Mouse (Mus musculus) liver, embryonic 14.5 days (tissue): ENCODE results near the gene Olfr1272.

Experiments
- CTCF ChIP-seq: IDR thresholded peaks from 2 replicates; pipeline ENCODE4 v1.5.1; 2016; ENCODE audit warnings: antibody characterized with exemption, low read depth, control low read depth
- EP300 ChIP-seq: IDR thresholded peaks from 2 replicates; pipeline ENCODE4 v1.6.1; 2016; ENCODE audit warnings: antibody characterized with exemption, low read depth

DNA sequence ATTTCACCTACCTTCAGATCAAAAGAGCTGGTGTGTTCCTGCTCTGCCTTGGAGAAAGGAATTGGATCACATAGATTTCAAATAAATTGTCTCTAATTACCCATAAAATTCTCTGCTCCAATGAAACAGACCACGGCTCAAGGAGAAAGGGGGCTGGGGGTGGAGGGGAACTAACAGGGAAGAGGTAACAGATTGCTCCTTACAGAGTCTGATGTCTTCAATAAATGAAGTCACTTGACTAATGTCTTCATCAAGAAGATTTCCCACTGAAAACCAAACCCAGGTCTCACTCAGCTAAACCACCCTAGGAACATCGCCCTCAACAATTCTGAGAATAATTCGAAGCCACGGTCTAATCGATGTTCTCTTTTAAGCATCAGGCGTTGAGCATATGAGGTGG is at the start of gene Olfr1272:
- TF ChIP-seq CTCF, result no peak
- TF ChIP-seq EP300, result no peak
